Mouse (Mus musculus) lung, postnatal 0 days (tissue): ENCODE data around the gene Zfp143.
A peak's percentile ranks its signal among the peaks of the same experiment; 100 is the strongest.
"Not testable (repeated sequence)": the region's sequence is repeated elsewhere in the genome, so short reads cannot be mapped to it uniquely, and the experiment has no call there.

ENCODE experiments used
- CTCF ChIP-seq: IDR thresholded peaks from 2 replicates; pipeline ENCODE4 v1.5.1; 2016; ENCODE audit warnings: antibody characterized with exemption, mild to moderate bottlenecking
- EP300 ChIP-seq: IDR thresholded peaks from 2 replicates; pipeline ENCODE4 v1.6.1; 2016; ENCODE audit warnings: antibody characterized with exemption, mild to moderate bottlenecking, control low read depth

GRCm38 (mm10) chr7:110132272-110132671, 71.3 kb downstream of the Zfp143 start:
- TF ChIP-seq CTCF: peak; percentile 16; the same call in 1 of the 2 replicates
- TF ChIP-seq EP300: not testable (repeated sequence)
